Mouse (Mus musculus): ENCODE results near the gene Olfr1418.

DNA sequence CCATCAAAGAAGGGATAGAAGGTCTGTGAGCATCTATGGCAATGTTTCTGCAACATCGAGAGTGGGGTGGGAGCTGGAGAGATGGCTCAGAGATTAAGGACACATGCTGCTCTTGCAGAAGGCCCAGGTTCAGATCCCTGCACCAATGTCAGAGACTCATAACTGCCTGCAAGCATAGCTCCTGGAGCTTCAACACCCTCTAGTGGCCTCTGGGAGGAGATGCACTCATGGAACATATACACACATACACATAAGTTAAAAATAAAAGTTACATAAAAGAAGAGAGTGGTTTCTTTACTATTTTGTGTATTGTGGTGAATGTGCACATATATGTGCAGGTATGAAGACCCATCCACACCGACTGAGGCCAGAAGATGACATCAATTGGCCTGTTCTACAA, 7.0 kb upstream of the Olfr1418 start:
- TF ChIP-seq CTCF (IDR thresholded peaks at IDR 0.05; ENCODE audit: low read depth) (no peak), EP300 (optimal IDR thresholded peaks at IDR 0.05) (no peak)
